Mouse (Mus musculus) liver, postnatal 0 days (tissue): ENCODE measurements around the gene Bdh2.

Experiments used
- CTCF ChIP-seq: sonication (generic); IDR thresholded peaks from 2 replicates; pipeline ENCODE4 v1.5.1; 2016; ENCODE audit warnings: antibody characterized with exemption, low read depth
- EP300 ChIP-seq: IDR thresholded peaks from 2 replicates; pipeline ENCODE4 v1.6.1; 2016; ENCODE audit warnings: antibody characterized with exemption, low read depth, mild to moderate bottlenecking

GRCm38 (mm10) chr3:135312916-135313491, 32.0 kb downstream of the Bdh2 start:
- 0 out of 2 replicates have a peak, but pooled peaks have one; percentile 11 for TF ChIP-seq CTCF
- TF ChIP-seq EP300: no peak
